Mouse (Mus musculus): Measurements from ENCODE around the gene Dusp15.

DNA sequence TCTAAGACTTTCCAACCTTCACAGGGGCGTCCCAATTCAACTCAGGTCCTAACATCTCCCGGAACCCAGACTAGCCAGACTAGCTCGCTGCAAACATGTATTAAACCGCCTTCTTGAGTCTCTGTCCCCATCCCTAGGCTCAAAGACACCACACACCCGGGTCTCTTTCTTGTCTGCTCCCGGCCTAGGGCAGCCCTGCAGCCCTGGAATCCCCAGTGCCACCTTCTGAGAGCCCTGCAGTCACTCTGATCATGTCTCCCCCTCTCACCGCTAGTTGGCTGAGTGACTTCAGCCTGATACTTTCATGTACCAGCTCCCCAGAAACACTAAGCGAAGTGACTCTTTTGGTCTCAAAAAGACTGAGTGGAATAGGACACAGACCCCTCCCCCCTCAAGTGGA, 7.9 kb downstream of the Dusp15 start:
- TF ChIP-seq POLR2A (IDR thresholded peaks at IDR 0.05; ENCODE audit: borderline replicate concordance, low read depth, low read length) = no peak
- TF ChIP-seq CTCF (IDR thresholded peaks at IDR 0.05; ENCODE audit: low read depth, low read length) = no peak
